Mouse (Mus musculus): ENCODE data around the gene Psmd2. TPM values are rescaled to one million over a fixed set of nuclear protein-coding genes. Genes with fewer than 3 reads are reported as not detected.

Gene Psmd2
- polyA plus RNA-seq, 1 experiment from 2014 or later = 341 TPM

DNA sequence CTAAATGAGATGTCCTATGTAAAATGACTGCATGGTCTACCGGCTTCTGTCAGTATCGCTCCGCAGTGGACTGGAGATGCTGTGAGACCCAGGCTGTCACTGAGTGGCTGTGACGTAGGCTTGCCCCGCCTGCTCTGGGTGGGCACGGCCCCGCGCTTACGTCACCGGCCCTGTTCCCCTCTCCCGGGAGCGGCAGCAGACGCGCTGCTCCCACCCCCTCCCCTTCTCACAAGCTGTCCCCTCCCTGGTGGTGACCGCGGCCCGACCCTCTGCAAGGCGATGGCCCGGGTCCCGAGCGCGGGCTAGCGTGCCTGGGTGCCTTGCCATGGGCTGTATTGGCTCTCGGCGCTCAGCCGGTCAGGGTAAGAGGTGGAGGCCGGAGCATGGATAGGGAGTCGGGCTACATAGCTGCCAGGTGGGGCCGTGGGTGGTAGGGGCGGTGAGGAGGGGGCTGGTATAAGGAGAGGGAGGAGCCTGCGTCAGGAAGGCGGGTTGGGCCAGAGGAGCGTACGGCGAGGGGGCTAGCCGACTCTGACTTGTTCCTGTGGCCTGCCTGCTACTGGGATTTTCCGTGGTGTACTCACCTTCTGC lies 41.8 kb downstream of the Psmd2 start, which contains the start of gene Fam131a:
Gene Fam131a, plus strand, starts transcription at position 131 of the 591 bp plus-strand sequence.
- H3K36me3 ChIP-seq = peaks cover 38% of the 10 kb centered on the region
- H3K4me2 ChIP-seq = peak within 1 kb of the TSS; percentile 95
- WGBS = under 1% methylated on average over 35 of the region's 37 CpGs

DNA sequence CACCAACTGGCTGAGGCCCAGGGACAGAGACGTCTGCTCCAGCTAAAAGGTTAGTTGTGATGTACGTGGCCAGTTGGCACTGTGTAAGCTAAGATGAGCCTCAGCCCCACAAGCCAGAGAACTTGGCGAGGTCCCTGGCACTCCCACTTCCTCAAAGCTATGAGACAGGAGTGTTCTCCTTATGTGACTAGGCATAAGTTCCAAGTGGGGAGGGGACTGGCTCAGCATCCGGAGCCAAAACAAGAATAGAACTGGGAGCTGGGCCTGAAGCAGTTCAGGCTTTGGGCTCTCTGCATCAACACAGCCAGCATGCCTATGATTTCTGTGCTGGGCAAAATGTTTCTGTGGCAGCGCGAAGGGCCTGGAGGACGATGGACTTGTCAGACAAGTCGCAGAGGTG lies 43.3 kb downstream of the Psmd2 start:
- Histone ChIP-seq H3K4me2 (peak overlapping the region; percentile 53; the same call in 1 of the 2 replicates), H3K36me3 (peaks cover 23% of the 10 kb centered on the region), H3K4me3 (no peak overlapping the region; the same call in 1 of the 2 replicates), H3K27me3 (no peaks in the 10 kb centered on the region), H3K27ac (peak overlapping the region; percentile 26; the same call in 1 of the 2 replicates), H3K9me3 (no peaks in the 10 kb centered on the region), H3K4me1 (peaks cover 36% of the 10 kb centered on the region), H3K9ac (no peak overlapping the region)
- 67% methylated on average over 8 of the region's 8 CpGs for WGBS
- no peak for ATAC-seq (ENCODE audit: borderline replicate concordance, extremely low read depth, low FRiP score, low TSS enrichment)

More for the DNA sequence above, 41.8 kb downstream of the Psmd2 start, which contains the start of gene Fam131a:
- H3K9me3 ChIP-seq = no peaks in the 10 kb centered on the region
- peak within 1 kb of the TSS; percentile 67 for H3K4me3 ChIP-seq
- H3K9ac ChIP-seq = peak within 1 kb of the TSS; percentile 70
- peaks cover 36% of the 10 kb centered on the region for H3K4me1 ChIP-seq
- peak; percentile 93 for ATAC-seq (ENCODE audit: borderline replicate concordance, extremely low read depth, low FRiP score, low TSS enrichment)
- H3K27ac ChIP-seq = peak within 1 kb of the TSS; percentile 85
- no peaks in the 10 kb centered on the region for H3K27me3 ChIP-seq

DNA sequence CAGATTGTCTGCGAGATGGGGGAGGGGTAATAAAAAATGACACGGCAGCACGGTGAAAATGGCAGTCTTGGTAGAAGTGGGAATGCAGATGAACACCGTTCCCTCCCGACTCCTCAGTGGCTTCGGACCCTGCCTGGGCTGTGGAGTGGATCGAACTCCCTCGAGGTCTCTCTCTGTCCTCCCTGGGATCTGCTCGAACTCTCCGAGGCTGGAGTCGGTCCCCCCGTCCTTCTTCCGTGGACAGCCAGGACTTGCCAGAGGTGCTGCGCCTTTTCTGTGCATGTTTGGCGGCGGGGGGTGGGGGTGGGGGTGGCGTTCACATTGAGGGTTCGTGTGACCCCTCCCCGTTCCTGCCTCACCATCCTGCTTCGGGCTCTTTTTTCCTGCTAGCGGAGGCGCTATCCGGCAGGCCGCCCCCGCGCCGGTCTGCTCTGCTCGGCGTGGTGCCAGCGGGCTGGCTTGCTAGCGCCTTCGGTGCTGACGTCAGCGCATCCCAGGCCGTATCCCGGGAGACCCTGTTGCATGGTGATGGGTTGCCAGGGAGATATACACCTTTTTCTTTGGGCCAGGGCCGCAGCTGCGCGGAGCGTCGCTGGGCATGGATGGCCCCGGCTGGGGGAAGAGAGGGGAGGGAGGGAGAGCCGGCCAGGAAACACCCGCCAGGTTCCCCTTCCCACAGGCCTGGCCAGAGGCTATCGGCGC lies 44.3 kb downstream of the Psmd2 start:
- H3K36me3 ChIP-seq = peaks cover 14% of the 10 kb centered on the region; the same call in 1 of the 2 replicates
- ATAC-seq (ENCODE audit: borderline replicate concordance, extremely low read depth, low FRiP score, low TSS enrichment) = peak; percentile 32; the same call in 1 of the 2 replicates
- H3K4me2 ChIP-seq = peak overlapping the region; percentile 53
- peak overlapping the region; percentile 14; the same call in 1 of the 2 replicates for H3K9ac ChIP-seq
- no peak overlapping the region for H3K27ac ChIP-seq
- peak overlapping the region; percentile 28 for H3K4me3 ChIP-seq
- 3% methylated on average over 46 of the region's 46 CpGs for WGBS
- H3K27me3 ChIP-seq = no peaks in the 10 kb centered on the region
- H3K9me3 ChIP-seq = no peaks in the 10 kb centered on the region
- peaks cover 36% of the 10 kb centered on the region for H3K4me1 ChIP-seq

GRCm38 (mm10) chr16:20699266-20699665 lies 47.8 kb downstream of the Psmd2 start:
- Histone ChIP-seq H3K9me3 (no peaks in the 10 kb centered on the region), H3K4me3 (no peak overlapping the region), H3K36me3 (no peaks in the 10 kb centered on the region), H3K9ac (no peak overlapping the region), H3K4me1 (peaks cover 33% of the 10 kb centered on the region), H3K27me3 (no peaks in the 10 kb centered on the region), H3K4me2 (no peak overlapping the region), H3K27ac (no peak overlapping the region)
- WGBS = 77% methylated on average over 5 of the region's 5 CpGs
- no peak for ATAC-seq (ENCODE audit: borderline replicate concordance, extremely low read depth, low FRiP score, low TSS enrichment)

DNA sequence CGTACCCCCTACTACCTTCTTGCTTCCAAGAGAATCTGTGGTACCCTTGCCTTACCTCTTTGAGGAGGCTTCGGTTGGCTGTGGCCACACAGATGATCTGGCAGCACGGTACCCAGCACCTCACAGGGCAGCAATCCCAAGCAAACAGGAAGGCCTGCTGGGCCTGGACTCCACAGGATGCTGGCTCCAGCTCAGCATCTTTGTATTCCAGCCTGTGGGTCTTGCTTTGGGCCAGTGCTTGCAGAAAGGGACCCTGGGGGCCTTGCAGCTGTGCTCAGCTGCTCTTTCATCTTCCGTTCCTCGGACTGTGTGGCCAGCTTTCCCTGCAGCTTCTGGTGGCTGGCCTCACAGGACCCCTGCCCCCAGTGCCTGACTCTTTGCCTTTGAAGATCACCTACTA lies 48.6 kb downstream of the Psmd2 start:
- H3K36me3 ChIP-seq = no peaks in the 10 kb centered on the region
- H3K4me3 ChIP-seq = no peak overlapping the region
- peaks cover 30% of the 10 kb centered on the region for H3K4me1 ChIP-seq
- no peaks in the 10 kb centered on the region for H3K27me3 ChIP-seq
- H3K4me2 ChIP-seq = no peak overlapping the region
- no peak for ATAC-seq (ENCODE audit: borderline replicate concordance, extremely low read depth, low FRiP score, low TSS enrichment)
- WGBS = 60% methylated on average over 5 of the region's 5 CpGs
- no peaks in the 10 kb centered on the region for H3K9me3 ChIP-seq
- H3K9ac ChIP-seq = no peak overlapping the region
- no peak overlapping the region for H3K27ac ChIP-seq

DNA sequence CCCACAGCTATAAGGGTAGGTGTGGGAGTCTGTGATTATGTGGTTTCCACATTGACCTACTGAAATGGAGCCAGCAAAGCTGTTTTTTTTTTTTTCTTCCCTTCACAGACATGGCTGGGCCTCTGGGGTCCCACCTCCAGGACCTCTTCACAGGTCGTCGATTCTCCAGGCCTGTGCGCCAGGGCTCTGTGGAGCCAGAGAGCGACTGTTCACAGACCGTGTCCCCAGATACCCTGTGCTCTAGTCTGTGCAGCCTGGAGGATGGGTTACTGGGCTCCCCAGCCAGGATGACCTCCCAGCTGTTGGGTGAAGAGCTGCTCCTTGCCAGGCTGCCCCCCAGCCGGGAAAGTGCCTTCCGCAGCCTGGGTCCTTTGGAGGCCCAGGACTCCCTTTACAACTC lies 49.9 kb downstream of the Psmd2 start:
- Histone ChIP-seq H3K27me3 (no peaks in the 10 kb centered on the region), H3K4me1 (peaks cover 17% of the 10 kb centered on the region), H3K27ac (no peak overlapping the region), H3K4me2 (no peak overlapping the region), H3K36me3 (no peaks in the 10 kb centered on the region), H3K4me3 (no peak overlapping the region), H3K9ac (no peak overlapping the region), H3K9me3 (no peaks in the 10 kb centered on the region)
- no peak for ATAC-seq (ENCODE audit: borderline replicate concordance, extremely low read depth, low FRiP score, low TSS enrichment)
- 55% methylated on average over 7 of the region's 7 CpGs for WGBS

DNA sequence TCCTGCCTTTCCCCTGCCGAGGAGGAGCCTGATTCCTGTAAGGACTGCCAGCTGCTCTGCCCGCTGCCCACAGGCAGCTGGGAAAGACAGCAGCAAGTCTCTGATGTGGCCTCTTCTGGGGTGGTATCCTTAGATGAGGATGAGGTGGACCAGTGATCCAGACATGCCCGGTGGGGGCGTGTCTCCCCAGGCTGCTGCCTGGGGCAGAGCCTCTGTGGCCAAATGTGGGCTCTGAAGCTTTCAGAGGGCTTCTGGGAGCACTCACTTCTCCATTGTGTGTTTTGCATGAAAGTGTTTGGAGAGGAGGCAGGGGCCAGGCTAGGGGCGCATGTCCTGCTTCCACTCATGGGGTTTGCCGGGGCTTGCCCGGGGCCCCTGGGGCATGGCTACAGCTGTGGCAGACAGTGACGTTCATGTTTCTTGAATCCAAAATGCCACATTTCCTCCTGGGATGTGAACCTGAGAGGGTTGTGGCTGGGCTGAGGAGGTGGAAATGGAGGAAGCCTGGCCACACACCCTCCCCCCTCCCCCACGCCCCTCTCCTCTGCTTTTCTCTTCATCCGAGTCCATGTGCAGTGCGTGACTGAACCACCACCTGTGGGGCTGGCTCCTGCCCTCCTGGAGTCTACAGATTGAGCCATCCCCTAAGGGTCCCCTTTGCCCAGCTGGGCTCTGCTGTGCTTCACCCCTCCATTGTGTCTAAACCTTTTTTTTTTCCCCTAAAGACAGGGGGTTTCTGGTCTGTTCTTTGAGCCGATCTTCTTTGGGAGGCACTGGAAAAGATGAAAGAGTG lies 50.5 kb downstream of the Psmd2 start:
- 30% methylated on average over 10 of the region's 12 CpGs for WGBS
- Histone ChIP-seq H3K27ac (no peak overlapping the region), H3K4me1 (peaks cover 16% of the 10 kb centered on the region), H3K4me3 (no peak overlapping the region), H3K4me2 (0 out of 2 replicates have a peak overlapping the region, but pooled peaks have one; percentile 7), H3K36me3 (no peaks in the 10 kb centered on the region), H3K9me3 (no peaks in the 10 kb centered on the region), H3K9ac (no peak overlapping the region), H3K27me3 (no peaks in the 10 kb centered on the region)
- peak; percentile 13; the same call in 1 of the 2 replicates for ATAC-seq (ENCODE audit: borderline replicate concordance, extremely low read depth, low FRiP score, low TSS enrichment)

DNA sequence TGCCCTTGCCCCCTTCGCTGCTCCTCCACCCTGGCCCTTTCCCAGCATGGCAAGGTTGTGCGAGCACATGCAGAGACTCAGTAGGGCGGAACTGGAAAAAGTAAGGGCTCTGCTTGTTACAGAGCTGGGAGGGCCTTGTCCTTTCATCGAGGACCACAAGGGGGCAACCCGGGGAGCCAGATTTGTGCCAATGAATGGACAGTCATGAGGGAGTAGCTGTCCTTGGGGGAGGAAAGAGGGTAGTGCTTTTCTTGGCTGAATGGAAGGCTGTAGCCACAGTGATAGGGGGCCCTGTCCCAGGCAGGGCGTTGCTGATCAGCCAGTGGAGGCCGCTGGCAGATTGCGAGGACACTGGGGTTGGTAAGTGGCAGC lies 51.1 kb downstream of the Psmd2 start:
- WGBS = 10% methylated on average over 8 of the region's 8 CpGs
- peaks cover 16% of the 10 kb centered on the region for H3K4me1 ChIP-seq
- no peak overlapping the region for H3K27ac ChIP-seq
- no peaks in the 10 kb centered on the region for H3K27me3 ChIP-seq
- no peaks in the 10 kb centered on the region for H3K9me3 ChIP-seq
- H3K9ac ChIP-seq = no peak overlapping the region
- no peak overlapping the region for H3K4me3 ChIP-seq
- ATAC-seq (ENCODE audit: borderline replicate concordance, extremely low read depth, low FRiP score, low TSS enrichment) = peak; percentile 56; the same call in 1 of the 2 replicates
- 0 out of 2 replicates have a peak overlapping the region, but pooled peaks have one; percentile 3 for H3K4me2 ChIP-seq
- no peaks in the 10 kb centered on the region for H3K36me3 ChIP-seq

- Histone ChIP-seq H3K27ac (no peak overlapping the region), H3K4me3 (no peak overlapping the region), H3K9ac (no peak overlapping the region), H3K9me3 (no peaks in the 10 kb centered on the region), H3K4me1 (peaks cover 16% of the 10 kb centered on the region), H3K36me3 (no peaks in the 10 kb centered on the region; the same call in 1 of the 2 replicates), H3K4me2 (no peak overlapping the region), H3K27me3 (no peaks in the 10 kb centered on the region)
- ATAC-seq (ENCODE audit: borderline replicate concordance, extremely low read depth, low FRiP score, low TSS enrichment) = no peak
- WGBS = 87% methylated on average over 10 of the region's 10 CpGs
Observed at GRCm38 (mm10) chr16:20703071-20703470, 51.6 kb downstream of the Psmd2 start.

GRCm38 (mm10) chr16:20703699-20704400 lies 52.4 kb downstream of the Psmd2 start:
- Histone ChIP-seq H3K4me1 (peaks cover 16% of the 10 kb centered on the region), H3K27ac (no peak overlapping the region)

DNA sequence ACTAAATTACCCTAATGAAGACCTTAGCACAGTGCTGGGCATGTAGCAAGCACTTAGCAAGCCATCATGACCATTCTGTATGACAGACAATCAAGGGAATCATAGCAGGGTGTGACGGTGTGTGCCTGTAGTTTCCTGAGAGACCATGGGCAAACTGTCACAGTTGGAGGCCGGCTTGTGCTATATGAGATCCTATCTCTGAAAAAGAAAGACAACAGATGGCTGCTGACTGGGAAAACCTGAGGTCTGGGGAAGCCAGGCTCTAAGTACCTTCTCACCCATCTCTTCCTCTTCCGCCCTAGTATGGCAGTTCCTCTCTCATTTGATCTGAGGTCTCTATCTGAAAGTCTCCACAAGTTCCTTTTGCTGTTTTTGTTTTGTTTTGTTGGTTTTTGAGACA lies 54.3 kb downstream of the Psmd2 start:
- H3K27ac ChIP-seq = no peak overlapping the region
- no peak for ATAC-seq (ENCODE audit: borderline replicate concordance, extremely low read depth, low FRiP score, low TSS enrichment)
- no peak overlapping the region for H3K4me3 ChIP-seq
- no peaks in the 10 kb centered on the region for H3K9me3 ChIP-seq
- peaks cover 3% of the 10 kb centered on the region; the same call in 1 of the 2 replicates for H3K36me3 ChIP-seq
- no peak overlapping the region for H3K4me2 ChIP-seq
- no peak overlapping the region for H3K9ac ChIP-seq
- 87% methylated on average over 3 of the region's 3 CpGs for WGBS
- peaks cover 16% of the 10 kb centered on the region for H3K4me1 ChIP-seq
- no peaks in the 10 kb centered on the region for H3K27me3 ChIP-seq

More at GRCm38 (mm10) chr16:20703699-20704400, 52.4 kb downstream of the Psmd2 start:
- Histone ChIP-seq H3K4me3 (no peak overlapping the region), H3K4me2 (no peak overlapping the region), H3K9me3 (no peaks in the 10 kb centered on the region), H3K27me3 (no peaks in the 10 kb centered on the region), H3K9ac (no peak overlapping the region), H3K36me3 (no peaks in the 10 kb centered on the region; the same call in 1 of the 2 replicates)
- 86% methylated on average over 6 of the region's 6 CpGs for WGBS
- no peak for ATAC-seq (ENCODE audit: borderline replicate concordance, extremely low read depth, low FRiP score, low TSS enrichment)
